Mouse (Mus musculus) cerebellum, postnatal 14 days (tissue): ENCODE data around the gene Sct.

ENCODE experiments used
- DNase-seq, 2 experiments: peaks; one replicate each; pipeline ENCODE4 v3.0.0; 2021; ENCODE audit warnings: mixed read lengths in 2 of 2

The Sct gene

GRCm38 (mm10) chr7:141278766-141279590, at the start of gene Sct:
Gene Sct, minus strand, starts transcription at chr7:141279133.
- peak; percentile 72 to 77 for DNase-seq

- DNase-seq: no peak
Measured at GRCm38 (mm10) chr7:141328373-141328990, 49.5 kb upstream of the Sct start.

- peak; percentile 100 for DNase-seq
Measured at GRCm38 (mm10) chr7:141327469-141328372, 48.8 kb upstream of the Sct start, which contains the start of the genes Deaf1 and Tmem80. Gene Deaf1, minus strand, starts transcription at chr7:141327690. Gene Tmem80, plus strand, starts transcription at chr7:141327739.

- peak in 1 of 2 experiments; percentile 38 for DNase-seq
Measured at GRCm38 (mm10) chr7:141326546-141327446, 47.9 kb upstream of the Sct start.

GRCm38 (mm10) chr7:141324686-141325085, 45.8 kb upstream of the Sct start:
- peak; percentile 67 for DNase-seq

GRCm38 (mm10) chr7:141319446-141319845, 40.5 kb upstream of the Sct start:
- DNase-seq: no peak

- DNase-seq: no peak
Measured at GRCm38 (mm10) chr7:141317619-141318132, 38.7 kb upstream of the Sct start.

- DNase-seq: peak; percentile 62 to 73
Measured at GRCm38 (mm10) chr7:141315974-141316373, 37.0 kb upstream of the Sct start.

GRCm38 (mm10) chr7:141315076-141315475, 36.1 kb upstream of the Sct start:
- DNase-seq: no peak

- DNase-seq: no peak
Measured at GRCm38 (mm10) chr7:141314416-141314815, 35.5 kb upstream of the Sct start.

- no peak for DNase-seq
Measured at GRCm38 (mm10) chr7:141304537-141304936, 25.6 kb upstream of the Sct start.

GRCm38 (mm10) chr7:141302702-141303268, 23.9 kb upstream of the Sct start:
- no peak for DNase-seq

GRCm38 (mm10) chr7:141301386-141301785, 22.5 kb upstream of the Sct start:
- DNase-seq: peak; percentile 86 to 89

GRCm38 (mm10) chr7:141299175-141299574, 20.2 kb upstream of the Sct start:
- DNase-seq: peak; percentile 80 to 85

- DNase-seq: peak; percentile 39 to 45
Measured at GRCm38 (mm10) chr7:141297926-141298650, 19.2 kb upstream of the Sct start.

- no peak for DNase-seq
Measured at GRCm38 (mm10) chr7:141294479-141294878, 15.5 kb upstream of the Sct start.

- peak; percentile 36 to 52 for DNase-seq
Measured at GRCm38 (mm10) chr7:141293852-141294471, 15.0 kb upstream of the Sct start.

GRCm38 (mm10) chr7:141292583-141293388, 13.9 kb upstream of the Sct start:
- no peak for DNase-seq
